Mouse (Mus musculus) liver, embryonic 14.5 days (tissue): ENCODE data around the gene Elp4.

ENCODE experiments used
- CTCF ChIP-seq: IDR thresholded peaks from 2 replicates; pipeline ENCODE4 v1.5.1; 2016; ENCODE audit warnings: antibody characterized with exemption, low read depth, control low read depth
- EP300 ChIP-seq: IDR thresholded peaks from 2 replicates; pipeline ENCODE4 v1.6.1; 2016; ENCODE audit warnings: antibody characterized with exemption, low read depth

GRCm38 (mm10) chr2:105697741-105698140, 206.6 kb downstream of the Elp4 start:
- TF ChIP-seq CTCF (no peak), EP300 (no peak)
